Mouse (Mus musculus): Measurements from ENCODE around the gene Srp68.
"Not testable (repeated sequence)": the region's sequence is repeated elsewhere in the genome, so short reads cannot be mapped to it uniquely, and the experiment has no call there.

Gene Srp68

GRCm38 (mm10) chr11:116282912-116283521 is 9.0 kb upstream of the Srp68 start:
- no peak for DNase-seq (ENCODE audit: low read depth)

- no peak for DNase-seq (ENCODE audit: low read depth)
Observed at GRCm38 (mm10) chr11:116282089-116282488, 8.1 kb upstream of the Srp68 start.

- no peak for DNase-seq (ENCODE audit: low read depth)
Observed at GRCm38 (mm10) chr11:116281671-116282070, 7.7 kb upstream of the Srp68 start.

- DNase-seq (ENCODE audit: low read depth): no peak
Observed at GRCm38 (mm10) chr11:116280751-116281663, 7.0 kb upstream of the Srp68 start, which contains the start of gene Galr2. Galr2 (plus strand) TSS chr11:116280939.

GRCm38 (mm10) chr11:116277184-116277583 is 3.2 kb upstream of the Srp68 start:
- DNase-seq (ENCODE audit: low read depth): not testable (repeated sequence)

GRCm38 (mm10) chr11:116273469-116274044 is 460 bp downstream of the Srp68 start:
- DNase-seq (ENCODE audit: low read depth): no peak

- peak; percentile 27 for DNase-seq (ENCODE audit: low read depth)
Observed at GRCm38 (mm10) chr11:116272589-116273468, 1.2 kb downstream of the Srp68 start.

- no peak for DNase-seq (ENCODE audit: low read depth)
Observed at GRCm38 (mm10) chr11:116269560-116269959, 4.5 kb downstream of the Srp68 start.

- DNase-seq (ENCODE audit: low read depth): no peak
Observed at GRCm38 (mm10) chr11:116268313-116268712, 5.7 kb downstream of the Srp68 start.

GRCm38 (mm10) chr11:116267637-116268036 is 6.4 kb downstream of the Srp68 start:
- peak; percentile 30 for DNase-seq (ENCODE audit: low read depth)

GRCm38 (mm10) chr11:116265850-116266249 is 8.2 kb downstream of the Srp68 start:
- DNase-seq (ENCODE audit: low read depth): no peak

- peak; percentile 33 for DNase-seq (ENCODE audit: low read depth)
Observed at GRCm38 (mm10) chr11:116265352-116265751, 8.7 kb downstream of the Srp68 start.

- DNase-seq (ENCODE audit: low read depth): no peak
Observed at GRCm38 (mm10) chr11:116260259-116260658, 13.8 kb downstream of the Srp68 start.

GRCm38 (mm10) chr11:116259461-116259860 is 14.6 kb downstream of the Srp68 start:
- DNase-seq (ENCODE audit: low read depth): peak; percentile 25

GRCm38 (mm10) chr11:116255982-116256675 is 17.9 kb downstream of the Srp68 start:
- DNase-seq (ENCODE audit: low read depth): peak; percentile 60

GRCm38 (mm10) chr11:116255090-116255981 is 18.7 kb downstream of the Srp68 start:
- DNase-seq (ENCODE audit: low read depth): peak; percentile 24

GRCm38 (mm10) chr11:116254627-116255026 is 19.4 kb downstream of the Srp68 start:
- peak; percentile 53 for DNase-seq (ENCODE audit: low read depth)

GRCm38 (mm10) chr11:116253076-116253600 is 20.9 kb downstream of the Srp68 start:
- no peak for DNase-seq (ENCODE audit: low read depth)

GRCm38 (mm10) chr11:116250898-116251297 is 23.1 kb downstream of the Srp68 start:
- DNase-seq (ENCODE audit: low read depth): no peak

Measured in naive thymus-derived CD4-positive, alpha-beta T cell, adult 2 months (primary cell).